Mouse (Mus musculus) heart, adult 2 months (tissue): ENCODE results near the gene Zfhx3.

Source experiments
- CTCF ChIP-seq: fragments of 200-600 bp; IDR thresholded peaks from 2 replicates; pipeline ENCODE4 v1.8.1; 2022; ENCODE audit warnings: antibody characterized with exemption, mild to moderate bottlenecking, moderate library complexity
- POLR2A ChIP-seq: fragments of 200-500 bp; IDR thresholded peaks from 2 replicates; pipeline ENCODE4 v1.6.1; 2011; ENCODE audit warnings: mild to moderate bottlenecking, low read depth, low read length, control low read depth; ENCODE audit not compliant: insufficient read depth

- no peak for TF ChIP-seq POLR2A
- no peak for TF ChIP-seq CTCF
Measured at GRCm38 (mm10) chr8:108887890-108888289, 945.4 kb downstream of the Zfhx3 start.
